Mouse (Mus musculus) limb, embryonic 11.5 days (tissue): ENCODE measurements around the gene Arglu1. TPM values are rescaled to one million over a fixed set of nuclear protein-coding genes. Genes with fewer than 3 reads are reported as not detected.
A peak's percentile ranks its signal among the peaks of the same experiment; 100 is the strongest.

Source experiments
- ATAC-seq: fragments of 200-750 bp; cut with Nextera tagmentation; 2 replicates; pipeline ENCODE4 v1.8.0; 2017; ENCODE audit warnings: low read depth; ENCODE audit not compliant: insufficient number of reproducible peaks, low FRiP score, low TSS enrichment
- DNase-seq: peaks from one replicate; pipeline ENCODE4 v3.0.0-alpha.2; 2015; ENCODE audit warnings: low spot score
- H3K27ac ChIP-seq: fragments of 300-500 bp; sonication (generic); replicated peaks from 2 replicates; pipeline ENCODE4 v1.5.1; 2014; ENCODE audit warnings: low read depth, mild to moderate bottlenecking, low read length
- H3K27me3 ChIP-seq: fragments of 300-500 bp; sonication (generic); 2 replicates; pipeline ENCODE4 v1.6.1; 2014; ENCODE audit warnings: mild to moderate bottlenecking, low read length, mixed read lengths; ENCODE audit not compliant: control insufficient read depth, insufficient read depth
- H3K36me3 ChIP-seq: fragments of 300-500 bp; sonication (generic); 2 replicates; pipeline ENCODE4 v1.6.1; 2014; ENCODE audit warnings: mild to moderate bottlenecking, low read length, moderate library complexity, mixed read lengths; ENCODE audit not compliant: control insufficient read depth, insufficient read depth
- H3K4me1 ChIP-seq: fragments of 300-500 bp; sonication (generic); 2 replicates; pipeline ENCODE4 v1.6.1; 2014; ENCODE audit warnings: low read length, mixed read lengths; ENCODE audit not compliant: control insufficient read depth, insufficient read depth
- H3K4me2 ChIP-seq: fragments of 300-500 bp; sonication (generic); 2 replicates; pipeline ENCODE4 v1.6.1; 2014; ENCODE audit warnings: low read depth, mild to moderate bottlenecking, moderate library complexity; ENCODE audit not compliant: severe bottlenecking
- H3K4me3 ChIP-seq: fragments of 300-500 bp; sonication (generic); 2 replicates; pipeline ENCODE4 v1.5.1; 2014; ENCODE audit warnings: low read depth, low read length
- H3K9ac ChIP-seq: fragments of 300-500 bp; sonication (generic); 2 replicates; pipeline ENCODE4 v1.6.1; 2014; ENCODE audit warnings: mild to moderate bottlenecking, low read length
- H3K9me3 ChIP-seq: fragments of 300-500 bp; sonication (generic); 2 replicates; pipeline ENCODE4 v1.6.1; 2016; ENCODE audit warnings: low read length; ENCODE audit not compliant: control insufficient read depth
- WGBS: fragments of 180-500 bp; shearing (Covaris S2); extraction: QIAGEN DNeasy Blood & Tissue Kit; methylation state at CpG from one replicate; pipeline ENCODE4 v1.1.7; 2014; 5-methylcytosine and 5-hydroxymethylcytosine counted together
- polyA plus RNA-seq: library from polyadenylated mRNA; unstranded; fragments of >200 nt; fragmentation: Nextera tagmentation; extraction: Ambion mirVana; gene quantifications from 2 replicates; pipeline ENCODE4 v1.2.1, GENCODE M21; 2014

The Arglu1 gene
- polyA plus RNA-seq, 1 experiment from 2014 or later = 167 TPM

- Histone ChIP-seq H3K4me1 (no peaks in the 10 kb centered on the region), H3K9me3 (no peaks in the 10 kb centered on the region), H3K4me3 (peak overlapping the region; percentile 58), H3K27ac (peak overlapping the region; percentile 52), H3K9ac (peak overlapping the region; percentile 94), H3K27me3 (no peaks in the 10 kb centered on the region), H3K36me3 (peaks cover 2% of the 10 kb centered on the region; the same call in 1 of the 2 replicates), H3K4me2 (peak overlapping the region; percentile 90)
- no peak; the same call in 1 of the 2 replicates for ATAC-seq
- under 1% methylated on average over 23 of the region's 23 CpGs for WGBS
- peak; percentile 97 for DNase-seq
Observed at GRCm38 (mm10) chr8:8661759-8662138, 28.6 kb downstream of the Arglu1 start.

- DNase-seq (peak; percentile 98), ATAC-seq (peak; percentile 89)
- Histone ChIP-seq H3K27ac (peak within 1 kb of the TSS; percentile 80), H3K4me1 (no peaks in the 10 kb centered on the region), H3K4me2 (peak within 1 kb of the TSS; percentile 90), H3K9ac (peak within 1 kb of the TSS; percentile 94), H3K36me3 (peaks cover 2% of the 10 kb centered on the region; the same call in 1 of the 2 replicates), H3K27me3 (no peaks in the 10 kb centered on the region), H3K9me3 (no peaks in the 10 kb centered on the region), H3K4me3 (peak within 1 kb of the TSS; percentile 58)
- under 1% methylated on average over 61 of the region's 70 CpGs for WGBS
Observed at GRCm38 (mm10) chr8:8661103-8661758, 29.1 kb downstream of the Arglu1 start, which contains the start of gene Efnb2. Gene Efnb2, minus strand, starts transcription at chr8:8661242.

- WGBS = under 1% methylated on average over 80 of the region's 88 CpGs
- Histone ChIP-seq H3K36me3 (peaks cover 2% of the 10 kb centered on the region; the same call in 1 of the 2 replicates), H3K9ac (peak overlapping the region; percentile 94), H3K4me2 (peak overlapping the region; percentile 90), H3K4me1 (0 out of 2 replicates have a peak, but pooled peaks cover 2% of the 10 kb centered on the region), H3K27ac (peak overlapping the region; percentile 80), H3K9me3 (no peaks in the 10 kb centered on the region), H3K4me3 (peak overlapping the region; percentile 58), H3K27me3 (no peaks in the 10 kb centered on the region)
- ATAC-seq = no peak; the same call in 1 of the 2 replicates
- DNase-seq = no peak
Observed at GRCm38 (mm10) chr8:8660307-8661098, 29.8 kb downstream of the Arglu1 start.

GRCm38 (mm10) chr8:8659503-8660306, 30.6 kb downstream of the Arglu1 start:
- Histone ChIP-seq H3K27me3 (no peaks in the 10 kb centered on the region), H3K9me3 (no peaks in the 10 kb centered on the region), H3K27ac (peak overlapping the region; percentile 80), H3K9ac (peak overlapping the region; percentile 94), H3K4me1 (0 out of 2 replicates have a peak, but pooled peaks cover 3% of the 10 kb centered on the region), H3K36me3 (peaks cover 2% of the 10 kb centered on the region; the same call in 1 of the 2 replicates), H3K4me3 (peak overlapping the region; percentile 58), H3K4me2 (peak overlapping the region; percentile 90)
- peak; percentile 72 for DNase-seq
- no peak for ATAC-seq
- under 1% methylated on average over 53 of the region's 53 CpGs for WGBS

GRCm38 (mm10) chr8:8658426-8659224, 31.7 kb downstream of the Arglu1 start:
- WGBS = 5% methylated on average over 19 of the region's 19 CpGs
- ATAC-seq = peak; percentile 48

GRCm38 (mm10) chr8:8657692-8658355, 32.5 kb downstream of the Arglu1 start:
- Histone ChIP-seq H3K4me3 (peak overlapping the region; percentile 58), H3K9me3 (no peaks in the 10 kb centered on the region), H3K27ac (no peak overlapping the region), H3K4me1 (peaks cover 7% of the 10 kb centered on the region; the same call in 1 of the 2 replicates), H3K27me3 (no peaks in the 10 kb centered on the region), H3K4me2 (peak overlapping the region; percentile 90), H3K36me3 (no peaks in the 10 kb centered on the region), H3K9ac (peak overlapping the region; percentile 94)
- DNase-seq (no peak), ATAC-seq (no peak)
- WGBS = 39% methylated on average over 5 of the region's 5 CpGs

More at GRCm38 (mm10) chr8:8658426-8659224, 31.7 kb downstream of the Arglu1 start:
- Histone ChIP-seq H3K27me3 (no peaks in the 10 kb centered on the region), H3K9ac (peak overlapping the region; percentile 94), H3K27ac (no peak overlapping the region), H3K4me3 (peak overlapping the region; percentile 58), H3K4me2 (peak overlapping the region; percentile 90), H3K36me3 (no peaks in the 10 kb centered on the region), H3K9me3 (no peaks in the 10 kb centered on the region), H3K4me1 (peaks cover 7% of the 10 kb centered on the region; the same call in 1 of the 2 replicates)
- peak; percentile 91 for DNase-seq
